Mouse (Mus musculus) ES-Bruce4 (cell line): ENCODE measurements around the gene H2-T24.

Experiments
- CTCF ChIP-seq: IDR thresholded peaks from one replicate; pipeline ENCODE4 v1.8.1; 2011; ENCODE audit warnings: low read depth, low read length
- EP300 ChIP-seq: IDR thresholded peaks from 2 replicates; pipeline ENCODE4 v1.6.1; 2011; ENCODE audit warnings: low read depth, low read length; ENCODE audit not compliant: insufficient read depth

DNA sequence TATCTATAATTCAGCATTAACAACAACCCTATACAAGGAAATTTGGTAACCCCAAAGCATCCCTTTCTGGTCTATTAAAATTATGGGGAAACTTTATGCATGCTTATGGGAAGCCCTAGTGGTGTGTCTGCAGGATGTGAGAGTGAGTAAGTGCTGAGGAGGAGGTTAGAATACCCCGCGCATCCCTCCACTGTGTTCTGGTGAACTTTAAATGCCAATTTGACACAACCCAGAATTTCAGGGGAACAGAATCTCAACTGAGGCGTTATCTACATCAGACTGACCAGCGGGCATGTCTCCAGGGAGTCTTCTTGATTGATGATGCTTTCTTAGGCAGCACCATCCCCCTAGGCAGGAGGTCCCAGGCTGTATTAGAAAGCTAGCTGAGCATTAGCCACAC, 5.5 kb upstream of the H2-T24 start:
- TF ChIP-seq EP300 (no peak), CTCF (no peak)
